Mouse (Mus musculus) stomach, postnatal 0 days (tissue): ENCODE measurements around the gene Kif23.

Experiments used
- CTCF ChIP-seq: IDR thresholded peaks from 2 replicates; pipeline ENCODE4 v1.5.1; 2016; ENCODE audit warnings: antibody characterized with exemption, low read depth, mild to moderate bottlenecking, moderate library complexity
- EP300 ChIP-seq: optimal IDR thresholded peaks from 2 replicates; pipeline ENCODE3; 2016; ENCODE audit warnings: antibody characterized with exemption

- TF ChIP-seq CTCF (peak; percentile 80), EP300 (no peak)
These were observed 38.7 kb upstream of the Kif23 start for GRCm38 (mm10) chr9:61985183-61985863.
